Mouse (Mus musculus) fat pad, adult 2 months (tissue): ENCODE results near the gene Hmga1.

Experiments
- DNase-seq: peaks from one replicate; pipeline ENCODE4 v3.0.0-alpha.2; 2011; ENCODE audit warnings: low read depth, low spot score; ENCODE audit errors: extremely low read depth

Hmga1 gene

DNA sequence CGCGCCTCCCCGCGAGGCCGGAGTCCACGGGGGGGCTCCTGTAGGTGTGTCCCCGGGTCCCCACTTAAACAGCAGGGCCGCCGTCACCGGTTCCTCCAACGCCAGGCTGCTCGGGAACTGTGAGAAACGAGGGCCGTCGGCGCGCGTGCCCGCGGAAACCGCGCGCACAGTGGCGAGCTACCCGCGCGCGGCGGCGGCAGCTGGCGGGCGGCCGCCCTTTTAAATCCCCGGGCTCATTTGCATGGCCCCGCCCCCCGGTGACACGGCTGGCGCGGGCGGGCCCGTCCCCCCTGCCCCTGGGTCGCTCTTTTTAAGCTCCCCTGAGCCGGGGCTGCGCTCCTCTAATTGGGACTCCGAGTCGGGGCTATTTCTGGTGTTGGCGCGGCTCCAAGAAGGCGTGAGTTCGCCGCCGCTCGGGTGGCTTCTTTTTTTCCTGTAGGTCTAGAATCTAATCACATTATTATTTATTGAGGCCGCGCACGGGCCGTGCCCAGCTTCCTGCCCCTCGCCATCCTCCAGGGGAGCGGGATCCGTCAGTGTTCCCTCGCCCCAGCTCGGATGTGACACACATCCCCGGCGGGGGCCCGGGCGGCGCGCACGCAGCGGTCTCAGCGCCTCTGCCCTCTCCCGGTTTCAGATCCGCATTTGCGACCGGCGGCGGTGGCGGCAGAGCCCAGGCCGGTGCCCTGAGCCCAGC lies at the start of gene Hmga1:
TSS of gene Hmga1 (plus strand) at position 183 of the 697 bp plus-strand sequence.
- no peak for DNase-seq

DNA sequence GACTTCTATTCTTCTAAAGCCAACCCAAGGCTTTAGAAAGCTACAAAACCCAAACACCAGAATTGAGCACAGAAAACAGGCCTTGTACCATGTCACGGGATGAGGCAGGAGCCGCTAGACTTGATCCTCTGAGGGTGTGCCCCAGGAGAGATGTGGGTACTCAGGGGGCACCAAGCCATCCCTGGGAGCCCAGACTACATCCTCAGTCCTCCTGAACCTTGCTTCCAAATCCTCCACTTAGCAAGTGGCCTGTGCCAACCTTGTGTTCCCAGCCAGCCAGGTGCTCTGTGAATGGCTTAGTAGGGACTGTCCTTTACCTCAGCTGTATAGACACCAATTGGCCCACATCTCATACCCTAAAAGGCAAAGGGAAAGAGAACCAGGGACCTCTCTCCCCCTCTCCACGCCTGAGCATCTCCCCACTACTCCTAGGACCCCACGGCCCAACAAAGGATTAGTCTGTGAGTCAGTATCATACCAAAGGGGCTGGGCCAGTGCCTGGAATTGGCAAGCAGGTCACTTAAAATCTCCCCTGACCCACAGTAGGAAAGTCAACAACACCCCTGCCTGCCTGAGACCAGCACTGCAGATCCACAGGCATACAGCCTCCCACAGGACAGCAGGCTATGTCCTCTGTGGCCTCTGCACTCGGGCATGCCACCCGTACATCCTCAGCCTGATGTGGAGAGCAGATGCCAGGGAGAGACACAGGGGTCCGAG lies 49.3 kb upstream of the Hmga1 start:
- DNase-seq = no peak

DNA sequence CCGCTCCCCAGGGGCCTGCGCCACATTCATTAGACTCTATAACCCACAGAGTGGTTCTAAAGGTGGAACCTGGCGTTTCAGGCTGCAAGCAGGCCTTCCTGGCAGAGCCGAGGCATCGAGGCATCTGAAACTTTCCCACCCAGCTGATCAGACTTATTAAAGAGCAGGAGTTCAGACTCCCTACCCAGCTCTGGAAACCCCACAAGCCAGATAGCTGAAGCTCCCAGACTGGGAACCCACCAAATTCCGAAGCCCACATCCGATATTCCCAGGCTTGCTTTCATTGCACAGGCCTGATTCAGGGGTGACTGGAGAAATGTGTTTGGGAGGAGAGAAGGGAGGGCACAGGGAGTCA lies 48.7 kb upstream of the Hmga1 start:
- no peak for DNase-seq

DNA sequence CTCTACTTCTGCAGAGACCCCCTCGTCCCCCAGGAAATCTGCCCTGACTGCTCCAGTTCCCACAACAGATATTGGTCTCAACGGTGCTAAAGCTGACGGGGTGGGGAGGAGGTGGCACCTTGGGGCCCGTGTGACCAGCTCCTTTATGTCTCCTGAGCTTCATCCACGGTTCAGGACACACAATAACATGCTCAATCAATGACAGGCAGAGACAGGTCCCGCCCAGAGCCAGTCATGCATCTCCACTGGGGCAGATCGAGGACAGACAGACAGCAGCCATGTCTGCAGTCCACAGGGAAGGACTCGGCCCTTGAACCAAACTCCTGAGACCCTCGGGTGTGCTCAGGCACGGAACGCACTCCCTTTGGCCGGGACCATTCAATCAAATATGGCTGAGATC lies 48.3 kb upstream of the Hmga1 start:
- no peak for DNase-seq

DNA sequence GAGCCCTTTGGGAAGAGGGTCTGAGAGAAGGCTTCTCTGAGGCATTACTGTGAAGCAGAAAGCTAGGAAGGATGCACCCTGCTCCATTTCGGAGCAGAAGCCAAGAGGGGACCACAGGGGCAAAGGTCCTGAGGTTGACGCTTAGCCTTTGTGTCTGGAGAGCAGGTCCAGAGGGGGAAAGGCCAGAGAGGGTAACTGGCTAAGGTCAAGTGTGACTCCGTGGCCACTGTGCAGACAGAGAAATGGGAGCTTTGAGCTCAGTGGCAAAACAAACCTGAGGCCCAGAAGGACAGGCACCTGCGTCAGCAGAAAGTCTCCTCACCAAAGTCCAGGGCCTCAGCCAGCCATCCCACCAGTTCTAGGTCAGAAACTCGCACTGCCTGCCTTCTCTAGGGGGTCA lies 47.8 kb upstream of the Hmga1 start:
- DNase-seq = no peak

DNA sequence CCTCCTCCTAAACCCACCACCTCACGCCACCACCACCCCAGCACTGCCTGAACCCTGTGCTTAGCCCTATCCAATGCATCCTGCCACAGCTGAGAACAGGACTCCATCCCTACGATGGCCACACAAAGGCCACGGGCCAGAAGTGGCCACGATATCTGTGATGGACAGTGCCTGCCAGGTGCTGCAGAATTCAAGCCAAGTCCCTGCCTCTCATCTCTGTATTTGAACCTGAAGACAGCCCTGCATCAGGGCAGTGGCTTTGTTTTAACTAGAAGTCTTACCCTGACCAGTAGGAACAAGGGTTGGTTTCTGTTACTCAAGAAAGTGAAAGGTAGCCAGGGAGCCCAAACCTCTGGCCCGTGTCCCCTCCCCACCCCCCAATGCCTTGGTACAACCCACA lies 47.2 kb upstream of the Hmga1 start:
- no peak for DNase-seq

DNA sequence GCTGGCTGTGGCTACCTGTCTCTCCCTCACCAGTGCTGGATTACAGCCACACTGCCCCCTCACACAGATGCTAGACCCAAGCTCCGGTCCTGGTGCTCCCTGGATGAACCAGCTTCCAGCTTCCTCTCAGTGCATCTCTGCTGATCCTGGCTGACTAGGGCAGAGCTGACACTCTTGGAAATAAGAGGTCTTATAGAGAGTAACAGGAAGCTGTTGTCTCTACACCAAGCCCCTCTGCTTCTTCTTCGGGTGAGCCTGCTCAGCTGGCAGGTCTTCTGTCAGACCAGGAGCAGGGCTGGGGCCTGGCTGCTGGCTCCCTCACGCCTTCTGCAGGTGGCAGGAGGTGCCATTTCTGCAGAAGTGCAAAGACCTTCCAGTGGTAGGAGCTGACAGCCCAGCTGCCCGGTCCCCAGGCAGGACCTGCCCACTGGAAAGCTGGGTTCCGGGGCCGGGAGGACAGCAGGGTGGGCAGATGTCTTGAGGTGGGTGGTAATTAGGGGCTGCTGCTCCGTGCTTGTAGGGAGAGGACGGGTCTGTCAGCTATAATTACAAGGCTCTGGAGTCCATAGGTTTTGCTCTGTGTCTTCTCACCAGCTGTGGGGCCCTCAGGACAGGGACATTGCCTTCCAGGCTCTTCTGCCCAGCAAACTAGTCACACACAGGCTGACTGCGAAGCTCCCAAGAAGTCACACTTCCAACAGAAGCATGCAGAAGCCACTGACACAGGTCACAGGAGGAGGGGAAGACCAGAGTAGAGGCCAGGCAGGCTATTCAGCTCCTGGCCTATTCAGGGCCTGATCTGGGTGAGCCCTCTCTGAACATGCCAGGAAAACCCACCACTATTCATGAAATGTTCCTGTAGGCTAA lies 45.8 kb upstream of the Hmga1 start:
- DNase-seq = no peak

DNA sequence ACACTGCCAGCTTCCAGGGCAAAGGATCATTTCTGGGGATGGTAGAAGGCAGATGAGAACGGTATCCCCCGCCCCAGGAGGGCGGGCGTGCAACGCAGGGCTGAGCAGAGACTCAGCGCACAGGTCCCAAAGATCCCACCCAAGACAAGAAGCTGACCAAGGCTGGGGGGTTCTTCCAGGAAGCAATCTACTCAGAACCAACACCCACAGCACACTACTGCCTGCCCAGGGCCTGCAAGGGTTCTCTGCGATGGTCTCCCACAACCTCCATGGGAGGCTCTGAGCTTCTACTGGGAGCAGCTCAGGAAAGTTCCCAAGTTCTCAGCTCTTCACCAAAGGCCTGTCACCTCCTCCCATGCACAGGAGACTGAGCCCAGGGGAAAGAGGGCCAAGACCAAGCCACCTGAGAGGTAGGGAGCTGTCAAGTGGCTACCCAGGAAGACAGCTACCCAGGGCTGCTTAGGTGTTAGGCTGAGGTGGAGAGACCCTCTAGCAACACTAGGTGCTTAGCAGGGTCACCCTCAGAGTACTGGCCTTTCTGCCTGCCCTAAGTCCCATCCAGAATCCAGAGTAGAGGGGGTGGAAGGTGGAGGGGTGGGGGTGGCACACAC lies 45.1 kb upstream of the Hmga1 start:
- no peak for DNase-seq

DNA sequence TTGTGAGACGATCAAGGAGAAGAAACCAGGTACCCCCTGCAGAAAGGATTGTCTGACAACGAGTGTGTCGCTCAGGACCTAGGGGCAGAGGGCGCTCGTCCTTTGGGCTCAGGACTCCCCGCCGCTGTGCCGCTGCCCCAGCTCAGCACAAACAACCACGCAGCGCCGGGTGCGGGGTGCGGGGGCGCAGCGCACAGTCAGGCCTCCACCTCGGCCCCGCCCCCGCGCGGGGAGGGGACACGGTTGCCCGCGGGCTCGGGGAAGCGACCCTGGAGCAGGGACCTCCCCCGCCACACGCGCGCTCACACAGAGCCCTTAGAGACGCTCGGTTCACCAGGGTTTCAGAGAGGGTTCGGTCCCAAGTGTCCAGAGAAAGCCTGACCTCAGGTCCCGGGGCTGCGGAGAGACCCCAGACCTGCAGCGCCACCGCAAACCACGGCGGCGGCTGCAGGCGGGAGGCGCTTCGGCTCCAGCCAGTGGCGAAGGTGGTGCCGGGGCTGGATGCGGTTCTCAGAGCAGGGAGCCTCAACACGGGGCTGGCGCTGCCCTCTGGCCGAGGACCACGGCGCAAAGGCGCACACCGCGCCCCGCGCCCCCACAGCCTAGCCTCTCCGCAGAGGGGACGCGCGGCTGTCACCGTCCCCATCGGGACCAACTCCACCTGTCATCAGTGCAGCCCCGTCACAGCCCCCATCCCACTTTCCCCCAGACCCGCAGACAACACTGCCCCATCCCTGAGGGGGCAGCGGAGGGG lies 44.3 kb upstream of the Hmga1 start:
- no peak for DNase-seq

DNA sequence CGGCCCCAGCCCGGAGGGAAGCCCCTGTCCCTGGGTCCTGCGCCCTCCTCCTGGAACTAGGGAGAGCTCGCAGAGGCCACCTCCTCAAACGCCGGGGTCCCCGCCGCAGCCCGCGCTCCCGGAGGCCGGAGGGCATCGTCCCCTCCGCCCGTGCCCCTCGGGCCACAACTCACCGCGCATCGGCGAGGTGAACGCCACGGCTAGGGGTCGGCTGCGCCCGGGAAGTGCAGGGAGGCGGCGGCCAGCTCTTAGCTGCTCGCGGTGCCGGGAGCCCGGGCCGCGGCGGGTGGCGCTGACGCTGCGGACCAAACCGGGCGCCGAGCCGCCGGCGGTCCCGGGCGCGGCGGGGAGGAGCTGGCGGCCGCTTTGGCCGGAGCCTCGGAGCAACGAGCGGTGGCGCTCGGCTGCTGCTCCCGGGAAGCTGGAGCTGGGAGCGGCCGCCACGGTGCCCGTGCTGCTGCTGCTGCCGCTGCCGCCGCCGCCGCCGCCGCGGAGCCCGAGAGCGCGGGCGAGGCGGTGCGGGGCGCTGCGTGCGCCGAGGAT lies 43.6 kb upstream of the Hmga1 start:
- no peak for DNase-seq

DNA sequence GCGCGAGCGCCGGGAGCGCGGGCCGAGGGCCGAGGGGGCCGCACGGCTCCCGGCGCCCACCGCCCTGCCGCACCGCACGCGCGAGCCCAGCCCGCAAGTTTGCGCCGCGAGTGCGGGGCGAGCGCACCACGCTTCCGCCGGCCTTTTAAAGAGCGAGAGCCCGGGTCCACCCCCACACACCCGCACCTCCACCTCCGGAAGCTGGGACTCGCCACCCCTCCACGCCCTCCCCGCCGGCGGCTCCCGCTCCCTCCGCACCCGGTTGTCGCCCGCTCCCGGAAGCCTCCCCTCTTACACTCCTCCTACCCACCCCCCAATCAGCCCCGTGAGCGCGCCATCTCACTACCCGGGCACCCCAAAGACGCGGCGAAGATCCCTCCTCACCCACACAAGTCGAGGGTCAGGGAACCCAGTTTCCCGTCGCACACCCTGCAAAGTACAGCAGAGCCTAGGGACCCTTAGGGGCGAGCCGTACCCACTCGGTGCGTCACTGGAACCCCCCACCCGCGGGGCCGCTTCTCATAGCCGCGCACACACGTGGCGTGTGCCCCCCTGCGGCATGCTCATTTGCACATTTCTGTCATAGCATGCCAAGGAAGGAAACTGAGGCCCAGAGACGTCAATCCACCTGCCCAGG lies 42.9 kb upstream of the Hmga1 start:
- no peak for DNase-seq

DNA sequence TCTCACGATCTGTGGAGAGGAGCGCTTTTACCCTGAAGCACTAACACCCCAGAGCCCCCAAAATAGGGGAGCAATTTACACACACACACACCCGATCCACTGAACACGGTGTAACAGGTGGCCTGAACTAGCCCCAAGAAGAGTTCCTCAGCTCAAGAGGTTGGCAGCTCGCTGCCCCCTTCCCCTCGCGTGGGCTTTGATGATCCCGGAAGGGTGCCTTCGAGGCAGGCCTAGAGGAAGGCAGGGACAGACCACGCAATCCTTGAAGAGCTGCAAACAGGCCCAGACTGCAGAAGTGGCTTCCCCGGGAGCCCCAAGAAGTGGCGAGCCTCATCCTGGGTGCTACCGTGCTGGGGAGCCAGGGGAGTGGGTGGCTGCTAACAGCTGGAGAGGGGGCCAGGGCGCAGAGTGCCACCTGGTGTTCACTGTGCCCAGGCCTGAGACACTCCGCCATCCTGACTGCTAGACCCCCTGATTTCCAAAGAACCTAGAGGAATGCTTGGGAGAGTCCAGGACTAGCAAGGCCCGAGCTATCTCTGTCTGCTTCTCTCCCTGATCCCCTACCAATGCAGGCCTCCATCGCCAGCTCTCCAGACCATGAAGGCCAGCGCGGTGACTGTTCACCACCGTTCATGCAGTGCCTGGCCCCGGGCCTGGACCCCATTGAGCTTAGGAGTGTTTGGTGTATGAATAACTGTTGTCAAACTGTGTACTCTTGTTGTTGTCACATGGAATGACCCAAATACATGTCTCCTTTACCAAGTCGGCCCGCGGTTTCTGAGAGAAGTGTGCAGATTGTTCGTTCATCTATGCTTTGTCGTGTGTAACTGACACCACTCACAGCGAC lies 42.2 kb upstream of the Hmga1 start:
- DNase-seq = no peak

DNA sequence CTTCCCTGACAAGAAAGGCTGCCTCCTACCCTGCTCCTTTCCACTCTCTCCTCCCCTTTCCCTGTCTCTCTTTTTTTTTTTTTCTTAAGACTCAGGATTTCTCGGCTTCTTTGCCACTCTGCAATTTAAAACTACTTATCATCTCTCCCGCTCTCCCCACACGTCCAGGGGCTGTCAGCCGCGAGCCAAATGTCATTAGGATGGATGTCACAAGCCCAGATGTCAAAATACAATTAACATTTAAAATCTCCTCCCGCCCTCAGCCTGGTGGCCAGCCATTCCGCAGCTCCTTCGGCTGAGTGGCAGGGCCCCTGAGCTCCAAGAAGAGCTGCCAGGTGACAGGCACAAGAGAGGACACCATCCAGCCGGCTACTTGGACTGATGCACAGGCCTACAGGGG lies 38.0 kb upstream of the Hmga1 start:
- DNase-seq = no peak

DNA sequence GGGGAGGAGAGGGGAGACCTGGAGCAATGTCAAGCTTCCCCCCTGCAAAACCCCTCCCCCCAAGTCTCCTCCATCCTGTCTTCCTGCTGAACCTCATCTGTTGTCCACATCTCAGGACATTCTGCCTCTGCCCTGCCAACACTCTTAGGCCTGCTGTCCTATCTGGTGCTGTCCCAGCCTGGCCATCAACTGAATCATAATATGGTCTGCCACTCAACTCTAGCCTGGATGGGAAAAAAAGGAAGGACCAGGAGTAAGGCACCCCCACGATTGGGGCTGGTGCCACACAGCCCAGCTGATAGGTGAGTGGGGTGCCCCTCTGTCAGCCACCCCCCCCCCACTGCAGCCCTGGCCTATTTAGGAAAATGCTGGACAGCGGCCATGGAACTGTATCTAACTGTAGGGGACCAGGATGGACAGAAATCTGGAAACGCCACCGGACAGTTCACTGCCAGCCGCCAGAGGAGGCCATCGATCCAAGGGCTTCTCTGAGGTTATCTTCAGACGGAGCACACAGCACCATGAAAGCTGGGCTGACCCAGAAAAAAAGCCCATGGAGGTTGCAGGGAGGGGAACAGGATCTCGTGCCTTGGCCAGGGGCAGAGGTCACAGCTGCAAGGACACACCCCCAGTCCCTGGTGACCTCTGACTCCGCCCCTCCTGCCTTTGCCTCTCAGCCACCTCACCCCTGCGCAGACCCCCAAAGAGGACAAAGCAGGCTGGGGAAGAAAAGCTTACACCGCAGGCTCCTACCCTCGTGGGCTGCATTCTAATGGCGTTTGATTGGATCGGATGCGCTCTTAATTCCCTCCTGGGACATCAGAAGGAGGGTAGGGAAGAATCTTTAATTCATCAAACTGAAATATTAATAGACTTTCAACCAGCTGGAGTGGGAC lies 37.3 kb upstream of the Hmga1 start:
- DNase-seq = no peak

DNA sequence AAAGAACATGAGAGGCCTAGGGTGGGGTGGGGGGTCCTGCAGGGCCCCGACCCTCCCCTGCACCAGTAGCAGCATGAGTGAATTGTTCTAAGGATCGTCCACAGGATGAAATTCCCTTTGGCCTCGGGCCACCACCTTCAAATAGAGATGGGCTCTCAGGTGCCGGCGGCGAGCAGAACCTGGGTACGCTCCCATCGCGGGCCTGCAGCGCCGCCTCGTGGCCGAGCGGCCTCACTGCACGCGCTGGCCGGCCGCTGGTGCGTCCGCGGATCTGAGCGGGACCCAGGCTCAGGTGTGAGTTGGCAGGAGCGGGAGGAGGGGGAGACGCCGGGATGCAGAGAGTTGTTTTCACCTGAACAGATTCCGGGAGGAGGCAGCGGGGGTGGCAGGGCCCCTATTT lies 35.7 kb upstream of the Hmga1 start:
- DNase-seq = no peak

DNA sequence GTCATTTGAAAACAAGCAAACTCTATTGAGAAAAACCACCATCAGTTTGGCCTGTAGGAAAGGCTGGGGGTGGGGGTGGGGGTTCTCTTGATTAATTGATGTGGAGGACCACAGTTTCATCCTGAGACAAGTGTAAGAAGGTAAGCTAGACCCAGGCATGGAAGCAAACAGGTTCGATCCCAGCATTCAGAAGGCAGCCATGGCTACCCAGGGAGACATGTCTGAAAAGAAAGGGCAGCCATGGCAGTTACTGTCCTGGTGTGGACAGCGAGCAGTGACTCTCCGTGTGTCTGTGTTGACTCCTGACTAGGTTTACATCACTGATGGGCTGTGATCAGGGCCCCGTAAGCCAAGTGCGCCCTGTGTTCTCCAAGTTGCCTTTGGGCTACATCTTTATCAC lies 35.0 kb upstream of the Hmga1 start, which contains the start of gene Grm4:
TSS of gene Grm4 (minus strand) at position 101 of the 400 bp plus-strand sequence.
- no peak for DNase-seq

DNA sequence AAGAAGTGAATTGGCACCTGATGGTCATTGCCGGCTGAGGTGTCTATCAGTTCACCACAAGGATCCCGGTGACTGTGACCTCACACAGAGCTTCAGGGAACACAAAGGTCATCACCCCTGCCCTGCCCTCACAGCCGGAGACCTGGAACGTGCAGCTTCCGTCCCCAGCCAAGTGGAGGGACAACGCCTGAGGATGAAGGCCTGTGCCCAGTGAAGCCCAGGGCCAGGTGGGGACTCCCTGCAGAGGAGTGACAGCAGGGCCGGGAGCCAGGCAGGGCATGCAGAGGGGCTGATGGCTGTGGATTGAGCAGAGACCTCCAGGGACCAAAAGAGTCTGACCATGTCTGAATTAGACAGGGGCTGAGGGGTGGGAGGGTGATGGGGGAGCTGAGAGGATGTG lies 33.2 kb upstream of the Hmga1 start:
- no peak for DNase-seq

DNA sequence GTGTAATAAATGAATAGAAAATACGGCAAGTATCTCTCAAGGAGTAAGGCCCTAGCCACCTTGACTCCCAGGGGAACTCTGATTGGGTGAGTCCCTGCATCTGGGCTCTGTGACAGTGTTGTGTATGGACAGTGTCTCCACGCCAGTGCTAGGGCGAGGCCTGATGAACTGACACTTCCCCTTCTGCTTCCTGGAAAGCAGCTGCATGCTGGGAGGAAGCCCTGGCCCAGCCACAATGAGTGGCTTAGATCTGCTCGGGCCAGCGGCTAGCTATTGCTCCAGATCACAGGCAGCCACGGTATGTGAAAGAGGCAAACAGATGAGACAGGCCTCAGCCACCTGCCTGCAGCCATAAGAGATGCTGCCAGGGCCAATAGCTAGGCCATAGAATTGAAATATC lies 29.1 kb upstream of the Hmga1 start:
- no peak for DNase-seq
